Comparison of ENCODE assay signal across 8 mouse cellular contexts in genomic region chr13:68597667-68598066, GRCm38 (mm10). TPM values are rescaled to one million over a fixed set of nuclear protein-coding genes. Genes with fewer than 3 reads are reported as not detected.
DNase-seq lines count a peak whose midpoint lies in the region; ATAC-seq lines count a peak whose summit lies in the region.

No protein-coding gene starts in this region.

- H3K36me3 ChIP-seq in hindbrain, embryonic 11.5 days (ENCODE audit: control insufficient read depth, insufficient read depth, low read length) = no peaks in the 10 kb centered on the region
- H3K36me3 ChIP-seq in liver, embryonic 13.5 days = peaks cover 8% of the 10 kb centered on the region
- peaks cover 8% of the 10 kb centered on the region for H3K36me3 ChIP-seq in stomach, embryonic 16.5 days (ENCODE audit: control insufficient read depth, insufficient read depth, low read length)

- H3K9me3 ChIP-seq in hindbrain, embryonic 11.5 days (ENCODE audit: control insufficient read depth, low read length) = no peaks in the 10 kb centered on the region
- H3K9me3 ChIP-seq in liver, embryonic 13.5 days (replicated peaks) = no peaks in the 10 kb centered on the region
- H3K9me3 ChIP-seq in stomach, embryonic 16.5 days (replicated peaks; ENCODE audit: control insufficient read depth, low read length) = no peaks in the 10 kb centered on the region

- peak; percentile 24 for DNase-seq in retina, embryonic 14.5 days (ENCODE audit: low spot score)
- no peak for DNase-seq in retina, postnatal 1 day
- DNase-seq in hindbrain, embryonic 11.5 days (ENCODE audit: low spot score) = no peak
- peak; percentile 41 for DNase-seq in liver, embryonic 13.5 days
- DNase-seq in thymus, postnatal 0 days (ENCODE audit: low spot score) = no peak
- DNase-seq in ovary, postnatal 14 days (ENCODE audit: low spot score) = no peak
- DNase-seq in frontal cortex, postnatal 25 days (ENCODE audit: low spot score in 2 of 2) = no peak

- no peak overlapping the region for H3K27ac ChIP-seq in hindbrain, embryonic 11.5 days (ENCODE audit: low read depth, low read length)
- H3K27ac ChIP-seq in liver, embryonic 13.5 days = no peak overlapping the region
- H3K27ac ChIP-seq in stomach, embryonic 16.5 days (ENCODE audit: low read length) = no peak overlapping the region

- no peak overlapping the region for H3K4me3 ChIP-seq in hindbrain, embryonic 11.5 days (ENCODE audit: low read depth, low read length)
- H3K4me3 ChIP-seq in liver, embryonic 13.5 days (replicated peaks) = no peak overlapping the region
- H3K4me3 ChIP-seq in stomach, embryonic 16.5 days (replicated peaks; ENCODE audit: low read length) = peak overlapping the region; percentile 17; the same call in 1 of the 2 replicates

- H3K9ac ChIP-seq in hindbrain, embryonic 11.5 days (ENCODE audit: low read depth, low read length) = no peak overlapping the region
- no peak overlapping the region for H3K9ac ChIP-seq in liver, embryonic 13.5 days
- no peak overlapping the region for H3K9ac ChIP-seq in stomach, embryonic 16.5 days (ENCODE audit: low read length)

- ATAC-seq in hindbrain, embryonic 11.5 days (ENCODE audit: low FRiP score) = peak; percentile 46; the same call in 1 of the 2 replicates
- ATAC-seq in liver, embryonic 13.5 days (ENCODE audit: low read depth) = peak; percentile 94
- ATAC-seq in stomach, embryonic 16.5 days (ENCODE audit: insufficient read depth, low FRiP score) = peak; percentile 90

- 16% methylated on average over 13 of the region's 13 CpGs for WGBS in hindbrain, embryonic 11.5 days
- WGBS in liver, embryonic 13.5 days (ENCODE audit: insufficient replicate concordance) = 11% methylated on average over 13 of the region's 13 CpGs
- 16% methylated on average over 13 of the region's 13 CpGs for WGBS in stomach, embryonic 16.5 days

- peak overlapping the region; percentile 30 for H3K4me2 ChIP-seq in hindbrain, embryonic 11.5 days (replicated peaks; ENCODE audit: low read depth, low read length)
- H3K4me2 ChIP-seq in liver, embryonic 13.5 days = peak overlapping the region; percentile 47
- peak overlapping the region; percentile 48 for H3K4me2 ChIP-seq in stomach, embryonic 16.5 days (ENCODE audit: low read depth, low read length)

- no peaks in the 10 kb centered on the region for H3K4me1 ChIP-seq in hindbrain, embryonic 11.5 days (replicated peaks; ENCODE audit: control insufficient read depth, insufficient read depth, low read length)
- H3K4me1 ChIP-seq in liver, embryonic 13.5 days (replicated peaks) = peaks cover 27% of the 10 kb centered on the region
- H3K4me1 ChIP-seq in stomach, embryonic 16.5 days (ENCODE audit: control insufficient read depth, insufficient read depth, low read length) = peaks cover 3% of the 10 kb centered on the region; the same call in 1 of the 2 replicates

- H3K27me3 ChIP-seq in hindbrain, embryonic 11.5 days (ENCODE audit: control insufficient read depth, insufficient read depth, low read length) = no peaks in the 10 kb centered on the region
- no peaks in the 10 kb centered on the region for H3K27me3 ChIP-seq in liver, embryonic 13.5 days
- no peaks in the 10 kb centered on the region for H3K27me3 ChIP-seq in stomach, embryonic 16.5 days (ENCODE audit: control insufficient read depth, insufficient read depth, low read length)

RNA-seq across cellular contexts. Expression of gene 1700001L19Rik, which starts 0.4 kb away (rescaled TPM):
- 1.5 and 1.9 TPM in 2 replicates for polyA plus RNA-seq in hindbrain, embryonic 11.5 days (2014; fragmentation: Nextera tagmentation; extraction: Ambion mirVana)
- not detected in 2 replicates for polyA plus RNA-seq in liver, embryonic 13.5 days (2015; fragmentation: Nextera tagmentation; extraction: Ambion mirVana)
- polyA plus RNA-seq in stomach, embryonic 16.5 days (2015; fragmentation: Nextera tagmentation; extraction: Ambion mirVana) = 0.20 and 0.63 TPM in 2 replicates
- polyA plus RNA-seq in thymus, postnatal 0 days (2015; fragmentation: Nextera tagmentation; extraction: Ambion mirVana) = 0.10 TPM in 1 of 2 replicates, not detected in the other

RNA-seq across cellular contexts. Expression of gene Fastkd3, which starts 15.6 kb away (rescaled TPM):
- 38.4 and 38.8 TPM in 2 replicates for polyA plus RNA-seq in hindbrain, embryonic 11.5 days (2014; fragmentation: Nextera tagmentation; extraction: Ambion mirVana)
- 16.4 and 16.7 TPM in 2 replicates for polyA plus RNA-seq in liver, embryonic 13.5 days (2015; fragmentation: Nextera tagmentation; extraction: Ambion mirVana)
- 27.5 and 30.8 TPM in 2 replicates for polyA plus RNA-seq in stomach, embryonic 16.5 days (2015; fragmentation: Nextera tagmentation; extraction: Ambion mirVana)
- polyA plus RNA-seq in thymus, postnatal 0 days (2015; fragmentation: Nextera tagmentation; extraction: Ambion mirVana) = 27.0 and 30.3 TPM in 2 replicates

RNA-seq across cellular contexts. Expression of gene Mtrr, which starts 15.7 kb away (rescaled TPM):
- polyA plus RNA-seq in hindbrain, embryonic 11.5 days (2014; fragmentation: Nextera tagmentation; extraction: Ambion mirVana) = 17.2 and 17.4 TPM in 2 replicates
- 14.3 and 16.3 TPM in 2 replicates for polyA plus RNA-seq in liver, embryonic 13.5 days (2015; fragmentation: Nextera tagmentation; extraction: Ambion mirVana)
- polyA plus RNA-seq in stomach, embryonic 16.5 days (2015; fragmentation: Nextera tagmentation; extraction: Ambion mirVana) = 15.8 and 16.9 TPM in 2 replicates
- 15.1 and 16.7 TPM in 2 replicates for polyA plus RNA-seq in thymus, postnatal 0 days (2015; fragmentation: Nextera tagmentation; extraction: Ambion mirVana)

Comparison
In these comparisons a context has a peak if more than half of its experiments do, and no peak if none do; other contexts are left out.
1. DNase-seq: peak in retina, embryonic 14.5 days (single experiment) and liver, embryonic 13.5 days (single experiment); none in retina, postnatal 1 day (single experiment), hindbrain, embryonic 11.5 days (single experiment), thymus, postnatal 0 days (single experiment), ovary, postnatal 14 days (single experiment) and frontal cortex, postnatal 25 days (0 of 2).
2. Peak in every context shown above with its lines, with median percentiles within 50 percentile points of each other: ATAC-seq and H3K4me2 ChIP-seq.